In the genomic region with DNA sequence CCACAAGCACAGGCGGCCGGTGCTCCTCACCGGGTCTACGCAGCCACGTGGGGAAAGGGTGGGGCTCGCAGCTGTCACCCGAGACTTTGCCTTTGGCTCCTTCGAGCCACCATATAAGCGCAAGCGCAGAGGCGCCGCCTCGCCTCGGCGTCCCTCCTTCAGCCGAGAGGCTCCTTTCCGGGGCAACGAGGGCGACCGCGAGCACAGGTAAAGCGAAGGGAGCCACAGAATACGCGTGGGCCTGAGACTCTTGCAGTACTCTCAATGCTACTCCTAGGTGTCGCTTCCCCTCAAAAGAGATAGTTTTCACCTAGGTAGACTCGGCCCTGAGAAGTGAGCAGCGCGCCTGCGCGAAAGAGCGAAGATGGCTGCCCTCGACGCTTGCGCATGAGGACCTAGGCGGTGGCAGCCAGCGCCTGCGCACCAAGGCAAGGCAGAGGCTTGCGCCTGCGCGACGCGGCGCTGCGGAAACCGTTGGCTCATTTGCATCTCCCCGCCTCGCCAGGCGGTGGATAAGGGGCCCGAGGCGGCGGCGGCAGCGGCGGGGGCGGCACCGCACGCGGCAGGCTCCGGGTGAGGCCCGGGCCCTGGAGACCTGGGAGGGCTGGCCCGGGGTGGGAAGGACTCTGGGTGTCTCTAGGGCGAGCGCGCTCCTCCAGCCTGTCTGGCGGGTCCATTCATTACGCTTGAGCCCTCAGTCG, we compare ENCODE assay signal across 8 mouse cellular contexts. TPM values are rescaled to one million over a fixed set of nuclear protein-coding genes. Genes with fewer than 3 reads are reported as not detected.
DNase-seq lines count a peak whose midpoint lies in the region; ATAC-seq and TF ChIP-seq lines count a peak whose summit lies in the region.

A gene (plus strand): TSS at position 147 of the 701 bp plus-strand sequence.
A gene (minus strand): TSS at position 387 of the 701 bp plus-strand sequence.

- H3K4me3 ChIP-seq in G1E (ENCODE audit: low read depth, low read length): peak within 1 kb of the TSS; percentile 79
- peak within 1 kb of the TSS; percentile 88 for H3K4me3 ChIP-seq in forebrain, postnatal 0 days (ENCODE audit: low read depth, low read length)
- peak within 1 kb of the TSS; percentile 87 for H3K4me3 ChIP-seq in lung, embryonic 15.5 days

- TF ChIP-seq CTCF in G1E (IDR thresholded peaks at IDR 0.05; ENCODE audit: low read depth, low read length): no peak
- TF ChIP-seq CTCF in forebrain, postnatal 0 days (IDR thresholded peaks at IDR 0.05; ENCODE audit: low read depth): peak; percentile 28; the same call in 1 of the 2 replicates

- no peaks in the 10 kb centered on the region; the same call in 1 of the 2 replicates for H3K27me3 ChIP-seq in G1E (ENCODE audit: insufficient read depth, low read length)
- no peaks in the 10 kb centered on the region for H3K27me3 ChIP-seq in forebrain, postnatal 0 days (ENCODE audit: insufficient read depth, low read length)
- H3K27me3 ChIP-seq in lung, embryonic 15.5 days: no peaks in the 10 kb centered on the region

- H3K36me3 ChIP-seq in G1E (replicated peaks): peaks cover 57% of the 10 kb centered on the region
- H3K36me3 ChIP-seq in forebrain, postnatal 0 days (ENCODE audit: insufficient read depth): peaks cover 47% of the 10 kb centered on the region
- H3K36me3 ChIP-seq in lung, embryonic 15.5 days: peaks cover 32% of the 10 kb centered on the region

- H3K9me3 ChIP-seq in G1E (replicated peaks): no peaks in the 10 kb centered on the region
- H3K9me3 ChIP-seq in forebrain, postnatal 0 days (ENCODE audit: low read length): no peaks in the 10 kb centered on the region
- H3K9me3 ChIP-seq in lung, embryonic 15.5 days: no peaks in the 10 kb centered on the region

- peak within 1 kb of the TSS; percentile 65 for H3K4me2 ChIP-seq in forebrain, postnatal 0 days (ENCODE audit: low read depth)
- H3K4me2 ChIP-seq in lung, embryonic 15.5 days: peak within 1 kb of the TSS; percentile 92

- H3K27ac ChIP-seq in forebrain, postnatal 0 days (ENCODE audit: low read depth, low read length): peak within 1 kb of the TSS; percentile 95
- peak within 1 kb of the TSS; percentile 84 for H3K27ac ChIP-seq in lung, embryonic 15.5 days

- peak within 1 kb of the TSS; percentile 85 for H3K9ac ChIP-seq in forebrain, postnatal 0 days
- H3K9ac ChIP-seq in lung, embryonic 15.5 days: peak within 1 kb of the TSS; percentile 57

- under 1% methylated on average over 61 of the region's 67 CpGs for WGBS in forebrain, postnatal 0 days
- WGBS in lung, embryonic 15.5 days: 3% methylated on average over 67 of the region's 67 CpGs

- peaks cover 50% of the 10 kb centered on the region for H3K4me1 ChIP-seq in G1E (ENCODE audit: insufficient read depth, low read depth, low read length)
- peaks cover 14% of the 10 kb centered on the region for H3K4me1 ChIP-seq in forebrain, postnatal 0 days (ENCODE audit: insufficient read depth)
- H3K4me1 ChIP-seq in lung, embryonic 15.5 days: peaks cover 22% of the 10 kb centered on the region

- peak; percentile 93 for DNase-seq in G1E (ENCODE audit: low spot score)
- DNase-seq in cerebellum, adult 18-20 months: peak; percentile 93 to 97
- DNase-seq in forebrain, postnatal 0 days: peak; percentile 100
- DNase-seq in heart, postnatal 4 days: peak; percentile 95
- peak; percentile 94 to 96 for DNase-seq in layer of hippocampus, adult 8-10 months (ENCODE audit: low spot score in 2 of 2)
- DNase-seq in ovary, adult 18-20 months (ENCODE audit: low spot score): peak; percentile 95
- DNase-seq in thymus, postnatal 0 days (ENCODE audit: low spot score): peak; percentile 99

- peak; percentile 59 for ATAC-seq in G1E (ENCODE audit: extremely low read depth, insufficient number of reproducible peaks, low FRiP score, poor library complexity, severe bottlenecking)
- peak; percentile 98 for ATAC-seq in forebrain, postnatal 0 days
- ATAC-seq in lung, embryonic 15.5 days (ENCODE audit: borderline replicate concordance, extremely low read depth, low FRiP score, low TSS enrichment): peak; percentile 98

RNA-seq across cellular contexts. Expression of the first gene that starts in this region (rescaled TPM):
- total RNA-seq in G1E (2014; fragmentation: Nextera tagmentation): 16.5 and 32.5 TPM in 2 replicates
- 22.7 and 27.8 TPM in 2 replicates for total RNA-seq in G1E (2017)
- 26.5 and 30.9 TPM in 2 replicates for polyA plus RNA-seq in G1E (2012)
- 119 and 129 TPM in 2 replicates for total RNA-seq in forebrain, postnatal 0 days (2014; rRNA removed)
- 50.9 and 65.0 TPM in 2 replicates for polyA plus RNA-seq in forebrain, postnatal 0 days (2015; fragmentation: Nextera tagmentation; extraction: Ambion mirVana)
- total RNA-seq in heart, postnatal 4 days (2021): 10 to 100 TPM; 52.2 to 55.4 TPM
- 100 to 1,000 TPM; 113 to 141 (median 123) TPM for total RNA-seq in layer of hippocampus, adult 8-10 months (2022)
- polyA plus RNA-seq in lung, embryonic 15.5 days (2015; fragmentation: Nextera tagmentation; extraction: Ambion mirVana): 26.7 and 27.7 TPM in 2 replicates
- polyA plus RNA-seq in thymus, postnatal 0 days (2015; fragmentation: Nextera tagmentation; extraction: Ambion mirVana): 29.6 and 34.5 TPM in 2 replicates

RNA-seq across cellular contexts. Expression of the second gene that starts in this region (rescaled TPM):
- total RNA-seq in G1E (2014; fragmentation: Nextera tagmentation) (7.7 and 9.3 TPM in 2 replicates), G1E (2017) (12.5 and 13.9 TPM in 2 replicates)
- 13.7 and 15.2 TPM in 2 replicates for polyA plus RNA-seq in G1E (2012)
- total RNA-seq in forebrain, postnatal 0 days (2014; rRNA removed): 108 and 136 TPM in 2 replicates
- 119 and 122 TPM in 2 replicates for polyA plus RNA-seq in forebrain, postnatal 0 days (2015; fragmentation: Nextera tagmentation; extraction: Ambion mirVana)
- 10 to 100 TPM; 10.2 to 10.6 TPM for total RNA-seq in heart, postnatal 4 days (2021)
- 10 to 100 TPM; 38.0 to 49.2 (median 40.1) TPM for total RNA-seq in layer of hippocampus, adult 8-10 months (2022)
- 24.2 and 30.1 TPM in 2 replicates for polyA plus RNA-seq in lung, embryonic 15.5 days (2015; fragmentation: Nextera tagmentation; extraction: Ambion mirVana)
- 17.9 and 18.4 TPM in 2 replicates for polyA plus RNA-seq in thymus, postnatal 0 days (2015; fragmentation: Nextera tagmentation; extraction: Ambion mirVana)

Comparison
In these comparisons a context has a peak if more than half of its experiments do, and no peak if none do; other contexts are left out.
1. Peak in every context shown above with its lines: DNase-seq, ATAC-seq, H3K4me3 ChIP-seq and H3K27ac ChIP-seq.